Mouse (Mus musculus): ENCODE data around the gene Tmem262.
"Not testable (repeated sequence)": the region's sequence is repeated elsewhere in the genome, so short reads cannot be mapped to it uniquely, and the experiment has no call there.

DNA sequence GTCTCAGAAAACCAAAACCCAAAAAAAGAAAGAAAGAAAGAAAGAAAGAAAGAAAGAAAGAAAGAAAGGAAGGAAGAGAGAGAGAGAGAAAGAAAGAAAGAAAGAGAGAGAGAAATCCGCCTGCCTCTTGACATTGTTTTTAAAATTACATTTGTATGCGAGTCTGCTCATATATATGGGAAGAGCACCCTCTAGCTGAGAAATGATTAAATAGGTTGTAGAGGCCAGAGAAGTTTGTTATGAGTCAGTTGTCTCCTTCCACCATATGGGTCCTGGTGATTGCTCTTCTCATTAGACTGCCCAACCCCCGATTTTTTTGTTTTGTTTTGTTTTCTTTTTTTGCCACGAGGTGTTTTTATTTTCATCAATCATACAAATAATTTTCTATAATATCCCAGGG is 35.7 kb upstream of the Tmem262 start:
- TF ChIP-seq POLR2A (IDR thresholded peaks at IDR 0.05; ENCODE audit: borderline replicate concordance, insufficient read depth, low read length); CTCF (IDR thresholded peaks at IDR 0.05; ENCODE audit: borderline replicate concordance, insufficient read depth, low read depth, low read length): not testable (repeated sequence)

Measured in cerebellum, adult 2 months (tissue).